Mouse (Mus musculus): ENCODE data around the gene Ndufb7. TPM values are rescaled to one million over a fixed set of nuclear protein-coding genes. Genes with fewer than 3 reads are reported as not detected.
"Not testable (repeated sequence)": the region's sequence is repeated elsewhere in the genome, so short reads cannot be mapped to it uniquely, and the experiment has no call there.

Ndufb7 gene
- polyA plus RNA-seq, 1 experiment from 2014 or later = 339 TPM

- no peaks in the 10 kb centered on the region; the same call in 1 of the 2 replicates for H3K36me3 ChIP-seq (ENCODE audit: control insufficient read depth, insufficient read depth, low read length)
- no peak overlapping the region for H3K4me2 ChIP-seq (ENCODE audit: low read depth, low read length, severe bottlenecking)
- DNase-seq (ENCODE audit: low spot score) (no peak), ATAC-seq (replicated peaks; ENCODE audit: low FRiP score) (no peak)
- no peak overlapping the region for H3K27ac ChIP-seq (ENCODE audit: low read depth, low read length)
- H3K9ac ChIP-seq (ENCODE audit: low read length) = no peak overlapping the region
- WGBS = 90% methylated on average over 5 of the region's 5 CpGs
- peaks cover 3% of the 10 kb centered on the region; the same call in 1 of the 2 replicates for H3K4me1 ChIP-seq (replicated peaks; ENCODE audit: control insufficient read depth, insufficient read depth, low read length)
- H3K4me3 ChIP-seq (ENCODE audit: low read depth, low read length) = no peak overlapping the region
- no peaks in the 10 kb centered on the region for H3K27me3 ChIP-seq (ENCODE audit: control insufficient read depth, insufficient read depth, low read length)
- H3K9me3 ChIP-seq (ENCODE audit: control insufficient read depth, low read length) = no peaks in the 10 kb centered on the region
These were observed 22.4 kb downstream of the Ndufb7 start for GRCm38 (mm10) chr8:83588886-83589285.

- WGBS = 87% methylated on average over 7 of the region's 7 CpGs
- no peak overlapping the region for H3K4me3 ChIP-seq (ENCODE audit: low read depth, low read length)
- no peaks in the 10 kb centered on the region for H3K27me3 ChIP-seq (ENCODE audit: control insufficient read depth, insufficient read depth, low read length)
- H3K9ac ChIP-seq (ENCODE audit: low read length) = no peak overlapping the region
- H3K36me3 ChIP-seq (ENCODE audit: control insufficient read depth, insufficient read depth, low read length) = no peaks in the 10 kb centered on the region; the same call in 1 of the 2 replicates
- H3K9me3 ChIP-seq (ENCODE audit: control insufficient read depth, low read length) = no peaks in the 10 kb centered on the region
- H3K4me1 ChIP-seq (replicated peaks; ENCODE audit: control insufficient read depth, insufficient read depth, low read length) = peaks cover 3% of the 10 kb centered on the region; the same call in 1 of the 2 replicates
- ATAC-seq (replicated peaks; ENCODE audit: low FRiP score) = no peak
- DNase-seq (ENCODE audit: low spot score) = no peak
- H3K27ac ChIP-seq (ENCODE audit: low read depth, low read length) = no peak overlapping the region
- no peak overlapping the region for H3K4me2 ChIP-seq (ENCODE audit: low read depth, low read length, severe bottlenecking)
These were observed 24.1 kb downstream of the Ndufb7 start for GRCm38 (mm10) chr8:83590488-83591023.

- H3K4me1 ChIP-seq (replicated peaks; ENCODE audit: control insufficient read depth, insufficient read depth, low read length) = peaks cover 3% of the 10 kb centered on the region; the same call in 1 of the 2 replicates
- DNase-seq (ENCODE audit: low spot score) = no peak
- WGBS = 72% methylated on average over 3 of the region's 3 CpGs
- no peak overlapping the region for H3K27ac ChIP-seq (ENCODE audit: low read depth, low read length)
- H3K27me3 ChIP-seq (ENCODE audit: control insufficient read depth, insufficient read depth, low read length) = no peaks in the 10 kb centered on the region
- H3K4me2 ChIP-seq (ENCODE audit: low read depth, low read length, severe bottlenecking) = peak overlapping the region; percentile 88
- H3K9ac ChIP-seq (ENCODE audit: low read length) = peak overlapping the region; percentile 46; the same call in 1 of the 2 replicates
- no peak for ATAC-seq (replicated peaks; ENCODE audit: low FRiP score)
- no peaks in the 10 kb centered on the region; the same call in 1 of the 2 replicates for H3K36me3 ChIP-seq (ENCODE audit: control insufficient read depth, insufficient read depth, low read length)
- H3K4me3 ChIP-seq (ENCODE audit: low read depth, low read length) = peak overlapping the region; percentile 87
- H3K9me3 ChIP-seq (ENCODE audit: control insufficient read depth, low read length) = no peaks in the 10 kb centered on the region
These were observed 26.2 kb downstream of the Ndufb7 start for GRCm38 (mm10) chr8:83592682-83593081.

GRCm38 (mm10) chr8:83593325-83594166 is 27.1 kb downstream of the Ndufb7 start:
- Histone ChIP-seq H3K4me3 (ENCODE audit: low read depth, low read length) (peak overlapping the region; percentile 87), H3K27ac (ENCODE audit: low read depth, low read length) (peak overlapping the region; percentile 76), H3K4me1 (replicated peaks; ENCODE audit: control insufficient read depth, insufficient read depth, low read length) (peaks cover 3% of the 10 kb centered on the region; the same call in 1 of the 2 replicates), H3K27me3 (ENCODE audit: control insufficient read depth, insufficient read depth, low read length) (no peaks in the 10 kb centered on the region), H3K36me3 (ENCODE audit: control insufficient read depth, insufficient read depth, low read length) (no peaks in the 10 kb centered on the region), H3K9me3 (ENCODE audit: control insufficient read depth, low read length) (no peaks in the 10 kb centered on the region), H3K9ac (ENCODE audit: low read length) (peak overlapping the region; percentile 86), H3K4me2 (ENCODE audit: low read depth, low read length, severe bottlenecking) (peak overlapping the region; percentile 88)
- DNase-seq (ENCODE audit: low spot score) (no peak), ATAC-seq (replicated peaks; ENCODE audit: low FRiP score) (no peak)
- WGBS = 7% methylated on average over 22 of the region's 22 CpGs

GRCm38 (mm10) chr8:83594167-83595049 is 27.9 kb downstream of the Ndufb7 start:
- Histone ChIP-seq H3K36me3 (ENCODE audit: control insufficient read depth, insufficient read depth, low read length) (no peaks in the 10 kb centered on the region), H3K9me3 (ENCODE audit: control insufficient read depth, low read length) (no peaks in the 10 kb centered on the region), H3K27ac (ENCODE audit: low read depth, low read length) (peak overlapping the region; percentile 84), H3K9ac (ENCODE audit: low read length) (peak overlapping the region; percentile 86), H3K4me2 (ENCODE audit: low read depth, low read length, severe bottlenecking) (peak overlapping the region; percentile 88), H3K4me1 (replicated peaks; ENCODE audit: control insufficient read depth, insufficient read depth, low read length) (peaks cover 3% of the 10 kb centered on the region; the same call in 1 of the 2 replicates), H3K27me3 (ENCODE audit: control insufficient read depth, insufficient read depth, low read length) (no peaks in the 10 kb centered on the region), H3K4me3 (ENCODE audit: low read depth, low read length) (peak overlapping the region; percentile 87)
- DNase-seq (ENCODE audit: low spot score) (peak; percentile 99), ATAC-seq (replicated peaks; ENCODE audit: low FRiP score) (peak; percentile 99)
- under 1% methylated on average over 43 of the region's 43 CpGs for WGBS

- not testable (repeated sequence) for H3K9me3 ChIP-seq (ENCODE audit: control insufficient read depth, low read length); H3K27me3 ChIP-seq (ENCODE audit: control insufficient read depth, insufficient read depth, low read length); H3K4me1 ChIP-seq (replicated peaks; ENCODE audit: control insufficient read depth, insufficient read depth, low read length); H3K36me3 ChIP-seq (ENCODE audit: control insufficient read depth, insufficient read depth, low read length); ATAC-seq (replicated peaks; ENCODE audit: low FRiP score); DNase-seq (ENCODE audit: low spot score)
- H3K9ac ChIP-seq (ENCODE audit: low read length) = peak overlapping the region; percentile 55
- peak overlapping the region; percentile 52 for H3K4me2 ChIP-seq (ENCODE audit: low read depth, low read length, severe bottlenecking)
- WGBS = 64% methylated on average over 3 of the region's 3 CpGs
- peak overlapping the region; percentile 87; the same call in 1 of the 2 replicates for H3K4me3 ChIP-seq (ENCODE audit: low read depth, low read length)
- H3K27ac ChIP-seq (ENCODE audit: low read depth, low read length) = peak overlapping the region; percentile 84; the same call in 1 of the 2 replicates
These were observed 28.5 kb downstream of the Ndufb7 start for GRCm38 (mm10) chr8:83595050-83595345.

GRCm38 (mm10) chr8:83596369-83596768 is 29.9 kb downstream of the Ndufb7 start:
- Histone ChIP-seq H3K9ac (ENCODE audit: low read length) (no peak overlapping the region), H3K27me3 (ENCODE audit: control insufficient read depth, insufficient read depth, low read length) (no peaks in the 10 kb centered on the region), H3K9me3 (ENCODE audit: control insufficient read depth, low read length) (no peaks in the 10 kb centered on the region), H3K36me3 (ENCODE audit: control insufficient read depth, insufficient read depth, low read length) (no peaks in the 10 kb centered on the region), H3K4me3 (ENCODE audit: low read depth, low read length) (no peak overlapping the region), H3K4me2 (ENCODE audit: low read depth, low read length, severe bottlenecking) (no peak overlapping the region), H3K27ac (ENCODE audit: low read depth, low read length) (no peak overlapping the region), H3K4me1 (replicated peaks; ENCODE audit: control insufficient read depth, insufficient read depth, low read length) (peaks cover 3% of the 10 kb centered on the region; the same call in 1 of the 2 replicates)
- 19% methylated on average over 3 of the region's 3 CpGs for WGBS
- no peak for DNase-seq (ENCODE audit: low spot score)
- ATAC-seq (replicated peaks; ENCODE audit: low FRiP score) = no peak

GRCm38 (mm10) chr8:83598146-83598545 is 31.7 kb downstream of the Ndufb7 start:
- H3K4me2 ChIP-seq (ENCODE audit: low read depth, low read length, severe bottlenecking) = no peak overlapping the region
- no peak overlapping the region for H3K27ac ChIP-seq (ENCODE audit: low read depth, low read length)
- WGBS = 0% methylated on average over 1 of the region's 1 CpGs
- no peak for DNase-seq (ENCODE audit: low spot score)
- no peak for ATAC-seq (replicated peaks; ENCODE audit: low FRiP score)
- H3K27me3 ChIP-seq (ENCODE audit: control insufficient read depth, insufficient read depth, low read length) = no peaks in the 10 kb centered on the region; the same call in 1 of the 2 replicates
- no peak overlapping the region for H3K9ac ChIP-seq (ENCODE audit: low read length)
- no peak overlapping the region for H3K4me3 ChIP-seq (ENCODE audit: low read depth, low read length)
- no peaks in the 10 kb centered on the region for H3K36me3 ChIP-seq (ENCODE audit: control insufficient read depth, insufficient read depth, low read length)
- no peaks in the 10 kb centered on the region for H3K9me3 ChIP-seq (ENCODE audit: control insufficient read depth, low read length)
- 0 out of 2 replicates have a peak, but pooled peaks cover 3% of the 10 kb centered on the region for H3K4me1 ChIP-seq (replicated peaks; ENCODE audit: control insufficient read depth, insufficient read depth, low read length)

Measured in forebrain, embryonic 11.5 days (tissue).